Mouse (Mus musculus) lung, adult 2 months (tissue): ENCODE data around the gene Slc5a3. TPM values are rescaled to one million over a fixed set of nuclear protein-coding genes. Genes with fewer than 3 reads are reported as not detected.
"Not testable (repeated sequence)": the region's sequence is repeated elsewhere in the genome, so short reads cannot be mapped to it uniquely, and the experiment has no call there.

Experiments used
- DNase-seq: peaks from one replicate; pipeline ENCODE4 v3.0.0; 2022
- H3K4me1 ChIP-seq: fragments of 200-500 bp; 2 replicates; pipeline ENCODE4 v1.6.1; 2011; ENCODE audit warnings: low read length; ENCODE audit not compliant: control insufficient read depth, insufficient read depth
- H3K4me3 ChIP-seq: fragments of 200-500 bp; replicated peaks from 2 replicates; pipeline ENCODE3; 2011; ENCODE audit warnings: low read depth, mild to moderate bottlenecking, control low read depth, low read length; ENCODE audit errors: extremely low read depth
- CTCF ChIP-seq: fragments of 200-500 bp; IDR thresholded peaks from 2 replicates; pipeline ENCODE4 v1.5.1; 2011; ENCODE audit warnings: mild to moderate bottlenecking, low read length, control low read depth; ENCODE audit not compliant: insufficient read depth
- POLR2A ChIP-seq: fragments of 200-500 bp; IDR thresholded peaks from 2 replicates; pipeline ENCODE4 v1.6.1; 2011; ENCODE audit warnings: low read depth, mild to moderate bottlenecking, control low read depth, low read length, borderline replicate concordance; ENCODE audit errors: extremely low read depth
- WGBS: fragments of 180-500 bp; shearing (Covaris S2); methylation state at CpG from one replicate; pipeline ENCODE4 v1.1.7; 2018; 5-methylcytosine and 5-hydroxymethylcytosine counted together
- polyA plus RNA-seq: library from polyadenylated mRNA; depleted of rRNA; stranded (reverse); fragments of >200 nt; gene quantifications from 2 replicates; pipeline ENCODE4 v1.2.3, GENCODE M21; 2012

Slc5a3 gene
- polyA plus RNA-seq, 1 experiment: 1.4 TPM

DNA sequence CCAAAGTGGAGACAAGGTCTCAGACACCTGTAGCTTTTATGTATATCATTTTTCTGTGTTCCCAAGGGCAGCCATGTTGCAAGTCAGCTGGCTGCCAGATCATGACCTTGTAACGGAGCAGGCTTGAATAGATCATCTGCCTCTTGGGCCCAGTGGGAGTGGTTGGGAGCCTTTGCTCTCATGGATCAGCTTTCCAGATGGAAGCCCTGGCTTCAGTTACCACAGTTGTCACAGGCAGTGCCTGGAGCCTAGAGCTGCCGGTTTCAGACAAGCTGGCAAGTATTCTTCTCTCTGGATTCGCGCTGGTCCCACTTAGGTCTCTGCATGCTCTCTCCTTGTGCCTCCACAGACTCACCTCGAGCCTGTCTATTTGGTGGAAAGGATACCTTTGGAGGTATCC lies 44.0 kb downstream of the Slc5a3 start:
- no peak for DNase-seq
- 85% methylated on average over 5 of the region's 5 CpGs for WGBS
- Histone ChIP-seq H3K4me1 (no peaks in the 10 kb centered on the region), H3K4me3 (no peak overlapping the region)
- TF ChIP-seq CTCF (no peak), POLR2A (no peak)

DNA sequence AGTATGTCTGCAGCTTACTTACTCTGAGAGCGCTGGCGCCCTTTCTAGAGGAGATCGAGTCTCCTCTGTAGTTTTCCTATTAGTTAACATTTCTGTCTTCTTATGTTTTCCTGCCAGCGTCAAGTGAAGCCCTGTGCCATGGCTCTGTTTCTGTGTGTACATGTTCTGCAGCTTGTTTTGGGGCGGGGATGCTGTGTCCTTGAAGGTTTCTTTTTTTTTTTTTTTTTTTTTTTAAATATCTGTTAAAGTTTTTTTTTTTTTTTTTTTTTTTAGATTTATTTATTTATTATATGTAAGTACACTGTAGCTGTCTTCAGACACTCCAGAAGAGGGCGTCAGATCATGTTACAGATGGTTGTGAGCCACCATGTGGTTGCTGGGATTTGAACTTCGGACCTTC lies 44.8 kb downstream of the Slc5a3 start:
- H3K4me1 ChIP-seq, DNase-seq, H3K4me3 ChIP-seq: not testable (repeated sequence)
- WGBS: 92% methylated on average over 7 of the region's 7 CpGs

DNA sequence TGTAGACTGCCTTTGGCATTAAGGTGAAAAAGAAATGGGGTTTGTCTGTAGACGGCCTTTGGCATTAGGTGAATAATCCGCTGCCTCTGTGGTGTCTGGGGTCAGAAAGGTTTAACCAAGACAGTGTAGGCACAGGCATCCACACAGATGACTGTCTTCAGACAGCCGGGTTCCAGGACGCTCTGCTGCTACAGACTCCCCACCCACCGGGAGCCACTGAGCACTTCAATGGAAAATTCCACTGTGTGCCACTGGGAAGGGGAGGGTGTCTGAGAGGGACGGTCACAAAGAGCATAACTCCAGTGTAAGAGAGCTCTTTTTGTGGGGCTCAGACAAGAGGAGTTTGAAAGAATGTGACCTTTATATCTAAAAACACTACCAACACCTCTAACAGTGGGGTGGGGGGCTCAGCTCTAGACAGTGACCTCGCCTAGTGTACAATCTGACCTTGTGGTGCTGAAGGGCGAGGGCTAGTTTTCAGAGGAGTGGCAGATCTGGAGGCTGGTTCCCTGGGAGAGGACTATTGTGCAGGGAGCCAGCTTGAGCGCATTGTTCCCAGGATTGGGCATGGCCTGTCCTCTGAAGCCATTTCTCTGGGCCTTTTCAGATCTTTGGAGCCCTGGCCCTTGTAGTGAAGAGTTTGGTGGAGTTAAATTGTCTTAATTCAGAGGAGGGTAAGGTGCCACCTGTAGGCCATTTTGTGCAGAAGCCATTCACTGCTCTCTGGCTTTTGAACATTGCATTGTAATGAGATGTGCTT lies 45.6 kb downstream of the Slc5a3 start:
- no peak overlapping the region for H3K4me3 ChIP-seq
- DNase-seq: no peak
- no peaks in the 10 kb centered on the region for H3K4me1 ChIP-seq
- TF ChIP-seq CTCF (no peak), POLR2A (no peak)
- 60% methylated on average over 9 of the region's 9 CpGs for WGBS

DNA sequence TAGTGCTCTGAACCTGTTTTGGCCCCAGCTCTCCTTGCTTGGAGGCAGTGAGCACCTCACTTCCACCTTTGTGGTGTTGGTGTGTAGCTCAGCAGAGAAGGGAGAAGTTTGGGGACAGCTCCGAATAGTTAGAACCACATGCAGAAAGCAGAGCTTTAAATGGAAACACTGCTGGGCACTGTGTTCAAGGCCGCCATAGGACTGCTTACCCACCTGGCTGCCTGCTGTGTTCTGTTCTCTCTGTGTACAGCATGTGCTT lies 46.1 kb downstream of the Slc5a3 start:
- 88% methylated on average over 2 of the region's 2 CpGs for WGBS
- DNase-seq: no peak
- TF ChIP-seq POLR2A (no peak), CTCF (no peak)
- Histone ChIP-seq H3K4me3 (no peak overlapping the region), H3K4me1 (no peaks in the 10 kb centered on the region)

DNA sequence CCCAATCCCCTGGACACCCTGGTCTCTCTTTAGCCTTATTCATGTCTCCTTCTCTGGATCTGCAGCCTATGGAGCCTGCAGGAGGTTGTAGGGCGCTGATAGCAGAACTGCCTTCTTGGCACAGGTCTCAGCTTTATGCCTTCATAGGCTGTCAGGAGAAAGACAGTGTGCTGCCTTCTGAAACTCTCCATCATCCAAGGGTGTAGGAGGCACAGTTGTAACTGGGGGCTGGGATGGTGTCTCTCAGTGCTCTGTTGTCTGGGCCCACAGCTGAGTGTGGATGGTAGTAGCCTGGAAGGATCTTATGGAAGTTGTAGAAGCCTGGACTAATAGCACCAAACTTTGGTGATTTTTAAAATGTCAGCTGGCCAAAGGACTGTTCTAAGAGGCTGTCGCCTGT lies 46.8 kb downstream of the Slc5a3 start:
- H3K4me1 ChIP-seq: no peaks in the 10 kb centered on the region
- DNase-seq: no peak
- no peak for TF ChIP-seq POLR2A
- no peak for TF ChIP-seq CTCF
- H3K4me3 ChIP-seq: no peak overlapping the region
- WGBS: 100% methylated on average over 2 of the region's 2 CpGs

DNA sequence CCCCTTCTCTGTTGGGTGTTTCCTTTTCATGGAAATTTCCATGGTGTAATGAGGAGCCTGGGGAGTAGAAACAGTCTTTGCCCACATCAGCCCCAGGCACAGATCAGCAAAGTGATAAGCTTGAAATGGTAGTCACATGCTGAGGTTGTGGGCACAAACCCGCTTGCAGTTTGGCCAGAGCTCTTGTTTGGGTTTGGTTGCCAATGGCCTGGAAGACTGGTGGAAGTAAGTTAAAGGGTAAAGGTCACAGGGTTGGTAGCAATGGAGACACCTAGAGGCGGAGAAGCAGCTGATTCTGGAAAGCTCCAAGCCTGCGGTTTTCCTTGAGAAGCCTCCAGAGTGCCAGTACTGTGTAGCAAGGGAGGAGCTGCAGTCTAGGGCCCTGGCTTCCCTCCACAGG lies 47.5 kb downstream of the Slc5a3 start:
- H3K4me1 ChIP-seq: no peaks in the 10 kb centered on the region
- peak; percentile 7 for DNase-seq
- TF ChIP-seq POLR2A: no peak
- TF ChIP-seq CTCF: no peak
- H3K4me3 ChIP-seq: no peak overlapping the region
- WGBS: 66% methylated on average over 3 of the region's 3 CpGs

DNA sequence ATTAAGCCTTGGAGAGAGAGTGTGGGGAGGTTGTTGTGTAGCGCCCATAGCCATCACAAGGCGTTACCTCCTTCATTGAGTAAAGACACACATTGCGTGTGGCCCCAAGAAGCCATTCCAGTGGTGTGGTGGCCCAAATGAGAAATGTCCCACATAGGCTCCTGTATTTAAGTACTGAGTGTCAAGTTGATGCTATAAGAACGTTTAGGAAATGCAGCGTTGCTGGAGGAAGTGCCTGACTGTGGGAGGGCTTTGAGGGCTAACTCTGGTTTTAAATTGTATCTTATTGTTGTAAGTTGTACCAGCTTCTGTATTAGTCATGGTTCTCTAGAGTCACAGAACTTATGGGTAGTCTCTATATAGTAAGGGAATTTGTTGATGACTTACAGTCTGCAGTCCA lies 49.2 kb downstream of the Slc5a3 start:
- Histone ChIP-seq H3K4me1 (no peaks in the 10 kb centered on the region), H3K4me3 (no peak overlapping the region)
- no peak for DNase-seq
- TF ChIP-seq CTCF (no peak), POLR2A (no peak)
- 89% methylated on average over 5 of the region's 5 CpGs for WGBS

DNA sequence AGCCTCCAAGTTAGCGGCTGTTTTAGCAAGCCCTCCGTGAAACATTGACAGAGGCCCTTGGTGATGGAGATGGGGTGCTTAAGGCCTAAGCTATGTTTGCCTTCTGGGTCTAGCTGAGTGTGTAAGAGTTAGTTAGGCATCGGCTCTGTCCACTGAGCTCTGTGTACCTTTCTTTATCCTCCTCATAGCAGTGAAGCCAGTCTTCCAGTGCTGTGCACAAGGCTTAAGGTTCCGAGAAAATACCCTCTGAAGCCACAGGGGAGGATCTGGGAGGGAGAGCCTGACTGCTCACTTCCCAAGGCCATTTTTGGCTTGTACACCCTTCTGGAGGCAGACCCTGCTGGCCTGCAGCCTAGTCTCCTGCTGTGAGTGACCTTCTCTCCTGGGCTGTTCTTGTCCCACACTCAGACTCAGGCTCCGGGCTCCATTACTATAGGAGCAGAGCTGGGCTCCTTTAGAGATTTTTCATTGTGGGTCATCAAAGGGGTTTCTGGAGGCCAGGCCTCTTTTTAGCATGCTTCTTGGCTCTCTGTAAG lies 56.7 kb downstream of the Slc5a3 start:
- TF ChIP-seq POLR2A (no peak), CTCF (no peak)
- 80% methylated on average over 5 of the region's 5 CpGs for WGBS
- Histone ChIP-seq H3K4me3 (no peak overlapping the region), H3K4me1 (no peaks in the 10 kb centered on the region)
- DNase-seq: no peak

DNA sequence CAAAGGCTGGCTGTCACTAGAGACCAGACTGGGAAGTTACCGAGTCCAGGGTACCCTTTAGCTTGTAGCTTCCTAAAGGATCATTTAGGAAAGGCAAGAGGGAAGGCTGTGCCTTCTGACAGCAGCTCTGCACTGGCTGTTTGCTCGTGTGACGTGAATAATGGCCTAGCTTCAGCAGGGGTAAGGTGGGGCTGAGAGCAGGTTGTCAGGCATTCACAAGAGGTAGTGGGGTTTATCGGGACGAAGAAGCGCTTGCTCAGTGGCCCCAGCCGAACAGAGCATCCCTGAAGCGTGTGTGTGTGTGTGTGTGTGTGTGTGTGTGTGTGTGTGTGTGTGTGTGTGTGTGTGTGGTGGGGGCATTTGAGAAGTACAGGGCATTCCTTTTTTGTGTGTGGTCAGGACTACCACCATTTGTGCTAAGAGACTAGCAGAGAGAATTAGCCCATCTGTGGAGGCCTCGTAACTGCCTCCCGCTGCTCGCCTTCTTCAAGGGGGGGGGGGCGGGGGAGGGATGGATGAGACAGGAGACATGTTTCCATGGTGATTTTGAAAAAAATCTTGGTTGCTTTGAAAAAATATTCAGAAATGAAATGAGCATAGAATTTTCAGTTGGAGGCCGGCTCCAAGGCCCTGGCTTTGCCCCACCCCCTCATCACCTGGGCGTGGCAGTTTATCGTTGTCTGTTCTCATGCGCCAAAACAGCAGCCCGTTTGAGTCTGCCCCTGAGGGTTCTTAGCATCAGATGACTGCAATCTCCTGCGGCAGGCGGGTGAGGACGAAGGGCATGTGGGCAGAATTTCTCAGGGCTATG lies 57.7 kb downstream of the Slc5a3 start:
- Histone ChIP-seq H3K4me1 (no peaks in the 10 kb centered on the region), H3K4me3 (no peak overlapping the region)
- TF ChIP-seq POLR2A: no peak
- TF ChIP-seq CTCF: no peak
- DNase-seq: no peak
- 57% methylated on average over 20 of the region's 20 CpGs for WGBS
